In the genomic region with DNA sequence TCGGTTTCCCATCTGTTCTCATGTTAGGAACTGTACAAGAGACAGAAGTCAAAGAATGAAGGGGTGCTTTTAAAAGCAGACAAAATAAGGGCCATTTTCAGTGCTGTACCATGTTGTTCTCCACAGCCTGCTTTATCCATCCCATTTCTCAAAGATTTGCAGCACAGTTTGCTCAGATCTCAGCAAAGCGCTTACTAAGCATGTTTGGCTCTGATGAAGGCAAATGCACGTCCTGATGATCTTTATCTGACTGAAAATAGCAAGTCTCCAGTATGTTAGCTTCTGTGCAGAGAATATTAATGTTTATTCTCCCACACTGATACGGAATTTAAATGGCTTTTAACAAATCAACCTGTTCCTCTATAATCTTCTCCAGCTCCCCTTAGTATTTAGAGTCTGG, we compare ENCODE assay signal across 19 mouse cellular contexts. TPM values are rescaled to one million over a fixed set of nuclear protein-coding genes. Genes with fewer than 3 reads are reported as not detected.
DNase-seq lines count a peak whose midpoint lies in the region; ATAC-seq lines count a peak whose summit lies in the region.
"Had no signal": no experiment of that assay in that cellular context is flagged by ENCODE, and none has a peak within 500 bp of the region (broad histone marks: within the 10 kb centered on the region; RNA-seq: fewer than 3 reads in every experiment).

No protein-coding gene starts in this region.

- no peaks in the 10 kb centered on the region for H3K4me1 ChIP-seq in forebrain, embryonic 15.5 days
- no peaks in the 10 kb centered on the region for H3K4me1 ChIP-seq in forebrain, embryonic 13.5 days
- H3K4me1 ChIP-seq in neural tube, embryonic 15.5 days, result no peaks in the 10 kb centered on the region
- H3K4me1 ChIP-seq: embryonic facial prominence, embryonic 15.5 days; heart, embryonic 13.5 days; hindbrain, embryonic 15.5 days had no signal

- WGBS in forebrain, embryonic 15.5 days, result 78% methylated on average over 4 of the region's 4 CpGs
- WGBS in forebrain, embryonic 13.5 days, result 88% methylated on average over 4 of the region's 4 CpGs
- 81% methylated on average over 4 of the region's 4 CpGs for WGBS in neural tube, embryonic 15.5 days

- no peaks in the 10 kb centered on the region for H3K36me3 ChIP-seq in forebrain, embryonic 15.5 days
- no peaks in the 10 kb centered on the region for H3K36me3 ChIP-seq in forebrain, embryonic 13.5 days (ENCODE audit: poor library complexity, severe bottlenecking)
- no peaks in the 10 kb centered on the region for H3K36me3 ChIP-seq in neural tube, embryonic 15.5 days
- H3K36me3 ChIP-seq: embryonic facial prominence, embryonic 15.5 days; heart, embryonic 13.5 days; hindbrain, embryonic 15.5 days had no signal

- no peaks in the 10 kb centered on the region for H3K27me3 ChIP-seq in forebrain, embryonic 15.5 days
- H3K27me3 ChIP-seq in forebrain, embryonic 13.5 days, result no peaks in the 10 kb centered on the region
- H3K27me3 ChIP-seq in neural tube, embryonic 15.5 days (replicated peaks), result no peaks in the 10 kb centered on the region
- H3K27me3 ChIP-seq: embryonic facial prominence, embryonic 15.5 days; heart, embryonic 13.5 days; hindbrain, embryonic 15.5 days had no signal

- H3K9me3 ChIP-seq in forebrain, embryonic 15.5 days, result no peaks in the 10 kb centered on the region
- H3K9me3 ChIP-seq in forebrain, embryonic 13.5 days (replicated peaks), result no peaks in the 10 kb centered on the region
- H3K9me3 ChIP-seq in neural tube, embryonic 15.5 days (replicated peaks), result no peaks in the 10 kb centered on the region
- H3K9me3 ChIP-seq: embryonic facial prominence, embryonic 15.5 days; heart, embryonic 13.5 days; hindbrain, embryonic 15.5 days had no signal

- H3K9ac ChIP-seq in forebrain, embryonic 15.5 days (replicated peaks), result no peak overlapping the region
- no peak overlapping the region for H3K9ac ChIP-seq in forebrain, embryonic 13.5 days
- H3K9ac ChIP-seq in neural tube, embryonic 15.5 days (replicated peaks), result no peak overlapping the region
- H3K9ac ChIP-seq: embryonic facial prominence, embryonic 15.5 days; heart, embryonic 13.5 days; hindbrain, embryonic 15.5 days had no signal

- H3K4me3 ChIP-seq in forebrain, embryonic 15.5 days, result no peak overlapping the region
- no peak overlapping the region for H3K4me3 ChIP-seq in forebrain, embryonic 13.5 days
- no peak overlapping the region for H3K4me3 ChIP-seq in neural tube, embryonic 15.5 days (replicated peaks)
- H3K4me3 ChIP-seq: embryonic facial prominence, embryonic 15.5 days; erythroblast, embryonic 14.5 days; heart, embryonic 13.5 days; hindbrain, embryonic 15.5 days had no signal

- DNase-seq in layer of hippocampus, adult 9-11 months, result peak; percentile 21
- no peak for DNase-seq in layer of hippocampus, adult 11-12 months (ENCODE audit: low spot score)
- no peak for DNase-seq in neural tube, embryonic 10.5 days (ENCODE audit: extremely low spot score, low spot score)
- DNase-seq in adrenal gland, postnatal 14 days, result no peak
- DNase-seq: adrenal gland, postnatal 10 days; cerebellum, adult 11 months; cerebellum, adult 8-10 months; cerebellum, postnatal 14 days; embryo, embryonic 11 days; gastrocnemius, postnatal 36 days; heart, adult 11 months; heart, postnatal 36 days had no signal

- H3K27ac ChIP-seq in forebrain, embryonic 15.5 days (replicated peaks), result no peak overlapping the region
- H3K27ac ChIP-seq in forebrain, embryonic 13.5 days, result no peak overlapping the region
- H3K27ac ChIP-seq in neural tube, embryonic 15.5 days (replicated peaks), result no peak overlapping the region
- H3K27ac ChIP-seq: embryonic facial prominence, embryonic 15.5 days; heart, embryonic 13.5 days; hindbrain, embryonic 15.5 days had no signal

- no peak overlapping the region for H3K4me2 ChIP-seq in forebrain, embryonic 15.5 days (replicated peaks)
- H3K4me2 ChIP-seq in forebrain, embryonic 13.5 days, result no peak overlapping the region
- no peak overlapping the region for H3K4me2 ChIP-seq in neural tube, embryonic 15.5 days
- H3K4me2 ChIP-seq: embryonic facial prominence, embryonic 15.5 days; heart, embryonic 13.5 days; hindbrain, embryonic 15.5 days had no signal

- ATAC-seq in forebrain, embryonic 15.5 days (replicated peaks), result 0 out of 2 replicates have a peak, but pooled peaks have one; percentile 41
- ATAC-seq in forebrain, embryonic 13.5 days, result no peak
- peak; percentile 21 for ATAC-seq in neural tube, embryonic 15.5 days (ENCODE audit: low FRiP score)

RNA-seq across cellular contexts. Expression of a gene that starts 54.2 kb away (rescaled TPM):
- 18.5 and 19.2 TPM in 2 replicates for polyA plus RNA-seq in forebrain, embryonic 15.5 days (2015; fragmentation: Nextera tagmentation; extraction: Ambion mirVana)
- polyA plus RNA-seq in forebrain, embryonic 13.5 days (2015; fragmentation: Nextera tagmentation; extraction: Ambion mirVana), result 13.7 and 14.4 TPM in 2 replicates
- 20.3 and 21.3 TPM in 2 replicates for polyA plus RNA-seq in neural tube, embryonic 15.5 days (2015; fragmentation: Nextera tagmentation; extraction: Ambion mirVana)
- 46.4 and 51.4 TPM in 2 replicates for total RNA-seq in adrenal gland, postnatal 14 days (2021)
